Mouse (Mus musculus) ES-Bruce4 (cell line): Measurements from ENCODE around the gene Gm28043. TPM values are rescaled to one million over a fixed set of nuclear protein-coding genes. Genes with fewer than 3 reads are reported as not detected.

Source experiments
- H3K27ac ChIP-seq: 2 replicates; pipeline ENCODE4 v1.5.1; 2012; ENCODE audit warnings: low read length, inconsistent platforms; ENCODE audit not compliant: insufficient read depth
- H3K27me3 ChIP-seq: 2 replicates; pipeline ENCODE4 v1.6.1; 2012; ENCODE audit warnings: mild to moderate bottlenecking, low read length, inconsistent platforms; ENCODE audit not compliant: control insufficient read depth, poor library complexity, insufficient read depth, severe bottlenecking
- H3K36me3 ChIP-seq: 2 replicates; pipeline ENCODE4 v1.6.1; 2012; ENCODE audit warnings: inconsistent platforms, mild to moderate bottlenecking, low read length, moderate library complexity; ENCODE audit not compliant: control insufficient read depth, poor library complexity, insufficient read depth, severe bottlenecking
- H3K4me1 ChIP-seq: one replicate; pipeline ENCODE4 v1.8.1; 2011; ENCODE audit warnings: low read length; ENCODE audit not compliant: control insufficient read depth, insufficient read depth
- H3K4me3 ChIP-seq: 2 replicates; pipeline ENCODE4 v1.5.1; 2011; ENCODE audit warnings: low read depth, mild to moderate bottlenecking, low read length
- H3K9ac ChIP-seq: 2 replicates; pipeline ENCODE4 v1.6.1; 2012; ENCODE audit warnings: low read depth, mild to moderate bottlenecking, inconsistent platforms; ENCODE audit not compliant: poor library complexity, severe bottlenecking
- H3K9me3 ChIP-seq: replicated peaks from 2 replicates; pipeline ENCODE4 v1.6.1; 2012; ENCODE audit warnings: mild to moderate bottlenecking, low read length, inconsistent platforms; ENCODE audit not compliant: control insufficient read depth, poor library complexity, insufficient read depth, severe bottlenecking
- CTCF ChIP-seq: IDR thresholded peaks from one replicate; pipeline ENCODE4 v1.8.1; 2011; ENCODE audit warnings: low read depth, low read length
- EP300 ChIP-seq: IDR thresholded peaks from 2 replicates; pipeline ENCODE4 v1.6.1; 2011; ENCODE audit warnings: low read depth, low read length; ENCODE audit not compliant: insufficient read depth
- POLR2A ChIP-seq: IDR thresholded peaks from one replicate; pipeline ENCODE4 v1.8.1; 2011; ENCODE audit warnings: low read length; ENCODE audit not compliant: insufficient read depth
- polyA plus RNA-seq: library from polyadenylated mRNA; stranded (reverse); fragments of >200 nt; gene quantifications from 2 replicates; pipeline ENCODE4 v1.2.4, GENCODE M21; 2011; ENCODE audit warnings: low read depth; ENCODE audit not compliant: missing spikeins, insufficient read depth, insufficient read length

The Gm28043 gene
- polyA plus RNA-seq, 1 experiment = 4.8 TPM

DNA sequence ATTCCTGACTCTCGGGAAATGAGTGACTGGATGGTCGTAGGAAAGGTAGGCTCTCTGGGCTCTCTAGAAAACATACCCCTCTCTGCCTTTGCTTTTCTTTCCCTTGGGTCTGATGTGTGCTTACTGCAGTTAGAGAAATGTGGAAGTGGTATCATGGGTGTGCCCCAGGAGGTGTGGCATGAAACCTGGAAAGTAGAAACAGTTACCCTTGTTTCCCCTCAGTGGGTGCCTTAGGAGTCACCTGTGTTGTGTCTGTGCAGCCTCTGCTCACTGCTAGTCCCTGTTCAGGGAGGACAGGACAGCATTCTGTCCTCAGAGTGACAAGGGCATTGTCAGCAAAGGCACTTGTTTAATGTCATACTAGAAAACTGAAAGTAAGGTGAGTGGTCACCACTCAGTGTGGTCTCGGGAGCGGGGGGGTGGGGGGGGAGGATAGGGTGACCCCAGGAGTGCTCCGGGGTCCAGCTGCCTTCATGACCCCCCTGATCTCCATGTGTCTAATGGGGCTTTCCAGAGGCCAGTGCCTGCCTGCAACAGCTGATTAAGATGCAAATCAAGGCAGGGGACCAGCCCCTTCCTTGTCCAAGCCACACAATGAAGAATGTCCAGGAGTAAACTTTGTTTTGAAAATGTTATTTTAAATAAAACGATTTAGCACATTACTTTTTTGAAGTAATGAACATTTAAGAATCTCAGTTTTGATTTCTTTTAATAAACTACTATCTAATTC lies 64.5 kb downstream of the Gm28043 start:
- no peak overlapping the region for H3K27ac ChIP-seq
- TF ChIP-seq CTCF (no peak), EP300 (no peak), POLR2A (no peak)
- H3K9ac ChIP-seq = no peak overlapping the region
- no peaks in the 10 kb centered on the region for H3K9me3 ChIP-seq
- peaks cover 56% of the 10 kb centered on the region for H3K36me3 ChIP-seq
- no peaks in the 10 kb centered on the region for H3K27me3 ChIP-seq
- peaks cover 3% of the 10 kb centered on the region for H3K4me1 ChIP-seq
- H3K4me3 ChIP-seq = no peak overlapping the region

DNA sequence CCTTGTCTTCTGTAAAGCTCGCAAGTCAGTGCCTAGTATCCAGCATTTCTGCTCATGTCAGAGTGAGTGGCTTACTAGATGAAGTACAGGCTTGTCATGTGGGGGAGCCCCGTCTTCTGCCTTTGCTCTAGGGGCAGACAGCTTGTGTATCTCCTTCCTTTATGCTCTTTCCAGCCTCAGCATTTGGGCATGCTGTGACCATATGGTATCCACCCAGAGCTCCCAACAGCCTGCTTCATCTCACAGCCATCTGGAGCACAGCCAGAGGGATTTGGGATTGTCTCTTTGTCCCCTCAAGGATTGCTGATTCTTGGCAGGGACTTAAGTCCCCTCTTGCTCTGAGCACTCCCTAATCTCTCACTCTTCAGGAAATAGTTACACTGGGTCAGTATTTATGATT lies 65.5 kb downstream of the Gm28043 start:
- no peaks in the 10 kb centered on the region for H3K27me3 ChIP-seq
- no peaks in the 10 kb centered on the region for H3K9me3 ChIP-seq
- H3K4me3 ChIP-seq = no peak overlapping the region
- 0 out of 2 replicates have a peak, but pooled peaks have one; percentile 18 for TF ChIP-seq EP300
- TF ChIP-seq POLR2A = no peak
- no peak for TF ChIP-seq CTCF
- peaks cover 3% of the 10 kb centered on the region for H3K4me1 ChIP-seq
- peaks cover 50% of the 10 kb centered on the region for H3K36me3 ChIP-seq
- no peak overlapping the region for H3K27ac ChIP-seq
- H3K9ac ChIP-seq = no peak overlapping the region

GRCm38 (mm10) chr17:29680921-29681320 lies 66.2 kb downstream of the Gm28043 start:
- Histone ChIP-seq H3K9ac (no peak overlapping the region), H3K27me3 (no peaks in the 10 kb centered on the region), H3K36me3 (peaks cover 45% of the 10 kb centered on the region), H3K4me1 (peaks cover 3% of the 10 kb centered on the region), H3K27ac (no peak overlapping the region), H3K4me3 (no peak overlapping the region), H3K9me3 (no peaks in the 10 kb centered on the region)
- TF ChIP-seq EP300 = no peak
- TF ChIP-seq POLR2A = no peak
- TF ChIP-seq CTCF = no peak

GRCm38 (mm10) chr17:29681669-29682068 lies 67.0 kb downstream of the Gm28043 start:
- Histone ChIP-seq H3K4me3 (no peak overlapping the region), H3K36me3 (peaks cover 42% of the 10 kb centered on the region), H3K27me3 (no peaks in the 10 kb centered on the region), H3K4me1 (peaks cover 3% of the 10 kb centered on the region), H3K9me3 (no peaks in the 10 kb centered on the region), H3K27ac (no peak overlapping the region), H3K9ac (no peak overlapping the region)
- TF ChIP-seq EP300 (no peak), CTCF (no peak), POLR2A (no peak)

DNA sequence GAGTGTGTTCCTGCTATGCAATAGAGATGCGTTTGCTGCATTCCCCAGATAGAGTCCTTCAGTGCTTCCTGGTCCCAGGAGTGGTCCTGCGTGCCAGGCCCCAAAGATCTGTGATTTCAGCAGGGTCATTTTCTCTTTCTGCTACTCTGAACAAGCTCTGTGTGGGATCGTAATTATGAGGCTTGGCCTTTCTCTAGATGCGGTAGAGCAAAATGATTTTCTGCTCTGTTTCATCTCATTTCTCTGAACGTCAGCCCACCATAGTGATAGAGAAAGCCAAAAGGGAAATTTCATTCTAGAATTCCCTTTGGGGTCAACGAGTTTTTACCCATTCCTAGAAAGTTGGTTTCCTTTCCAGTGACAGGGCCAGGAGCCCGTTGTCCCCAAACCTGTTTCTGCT lies 67.6 kb downstream of the Gm28043 start:
- H3K4me1 ChIP-seq = peaks cover 3% of the 10 kb centered on the region
- TF ChIP-seq EP300 (no peak), CTCF (no peak), POLR2A (no peak)
- H3K9me3 ChIP-seq = no peaks in the 10 kb centered on the region
- H3K27ac ChIP-seq = no peak overlapping the region
- H3K27me3 ChIP-seq = no peaks in the 10 kb centered on the region
- H3K36me3 ChIP-seq = peaks cover 40% of the 10 kb centered on the region
- H3K4me3 ChIP-seq = no peak overlapping the region
- H3K9ac ChIP-seq = no peak overlapping the region

DNA sequence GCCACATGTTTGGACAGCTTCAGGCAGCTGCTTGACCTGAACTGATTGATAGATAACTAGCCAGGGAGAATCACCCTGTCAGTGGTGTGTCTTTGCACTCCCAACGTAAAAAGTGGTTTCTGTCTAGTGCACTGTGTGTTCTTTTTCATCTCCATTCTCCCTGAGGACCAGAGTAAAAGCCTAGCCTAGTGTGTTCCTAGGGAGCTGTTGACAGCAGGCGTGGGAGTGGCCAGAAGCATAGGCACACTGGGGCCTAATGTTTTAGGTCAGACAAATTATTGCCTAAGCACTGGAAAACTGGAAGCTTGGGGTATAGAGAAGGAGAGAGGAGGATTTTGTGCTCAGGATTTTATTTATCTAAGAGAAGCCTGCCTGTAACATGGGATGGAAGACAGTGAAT lies 68.5 kb downstream of the Gm28043 start:
- Histone ChIP-seq H3K27ac (no peak overlapping the region), H3K4me1 (peaks cover 2% of the 10 kb centered on the region), H3K4me3 (no peak overlapping the region), H3K27me3 (no peaks in the 10 kb centered on the region), H3K9ac (no peak overlapping the region), H3K9me3 (no peaks in the 10 kb centered on the region), H3K36me3 (peaks cover 34% of the 10 kb centered on the region)
- TF ChIP-seq POLR2A = no peak
